Mouse (Mus musculus) CH12.LX (cell line): ENCODE data around the gene Wdr13.

Experiments
- CHD2 ChIP-seq: IDR thresholded peaks from 2 replicates; pipeline ENCODE4 v1.6.1; 2011; ENCODE audit warnings: low read length, improper control_type of control experiment
- CTCF ChIP-seq, 2 experiments: IDR thresholded peaks in 1 of 2; conservative IDR thresholded peaks in 1 of 2; 2 replicates each; pipeline ENCODE4 v1.5.1; 2011 to 2012; ENCODE audit warnings: low read depth in 2 of 2, low read length in 2 of 2, improper control_type of control experiment in 1 of 2, inconsistent platforms in 1 of 2, mild to moderate bottlenecking in 1 of 2, moderate library complexity in 1 of 2
- EP300 ChIP-seq: IDR thresholded peaks from 2 replicates; pipeline ENCODE4 v1.6.1; 2011; ENCODE audit warnings: low read length, improper control_type of control experiment
- MAX ChIP-seq: IDR thresholded peaks from 2 replicates; pipeline ENCODE4 v1.6.1; 2011; ENCODE audit warnings: low read length, improper control_type of control experiment
- MEF2A ChIP-seq: IDR thresholded peaks from 2 replicates; pipeline ENCODE4 v1.6.1; 2014; ENCODE audit warnings: low read depth, mild to moderate bottlenecking, inconsistent platforms, low read length, improper control_type of control experiment, borderline replicate concordance
- NELFE ChIP-seq: IDR thresholded peaks from 2 replicates; pipeline ENCODE4 v1.6.1; 2011; ENCODE audit warnings: low read depth, low read length, improper control_type of control experiment
- POLR2A ChIP-seq: IDR thresholded peaks from 2 replicates; pipeline ENCODE4 v1.6.1; 2011; ENCODE audit warnings: low read depth, mild to moderate bottlenecking, improper control_type of control experiment, low read length
- RAD21 ChIP-seq: IDR thresholded peaks from 2 replicates; pipeline ENCODE4 v1.6.1; 2011; ENCODE audit warnings: low read depth, mild to moderate bottlenecking, low read length, improper control_type of control experiment, moderate library complexity
- RCOR1 ChIP-seq: conservative IDR thresholded peaks from 2 replicates; pipeline ENCODE4 v1.6.1; 2012; ENCODE audit warnings: low read depth, mild to moderate bottlenecking, inconsistent platforms, low read length, improper control_type of control experiment
- SMC3 ChIP-seq: IDR thresholded peaks from 2 replicates; pipeline ENCODE4 v1.6.1; 2011; ENCODE audit warnings: low read depth, low read length, improper control_type of control experiment
- UBTF ChIP-seq: IDR thresholded peaks from 2 replicates; pipeline ENCODE4 v1.6.1; 2012; ENCODE audit warnings: low read depth, mild to moderate bottlenecking, inconsistent platforms, low read length, improper control_type of control experiment, moderate library complexity
- ZC3H11A ChIP-seq: IDR thresholded peaks from 2 replicates; pipeline ENCODE4 v1.6.1; 2012; ENCODE audit warnings: low read depth, mild to moderate bottlenecking, inconsistent platforms, low read length, improper control_type of control experiment
- ZMIZ1 ChIP-seq: IDR thresholded peaks from 2 replicates; pipeline ENCODE4 v1.6.1; 2012; ENCODE audit warnings: low read depth, mild to moderate bottlenecking, inconsistent platforms, low read length, improper control_type of control experiment
- ZNF384 ChIP-seq: IDR thresholded peaks from 2 replicates; pipeline ENCODE4 v1.6.1; 2012; ENCODE audit warnings: low read depth, low read length, improper control_type of control experiment, inconsistent platforms

GRCm38 (mm10) chrX:8084771-8085259 lies 47.9 kb downstream of the Wdr13 start:
- TF ChIP-seq RAD21: no peak
- no peak for TF ChIP-seq SMC3
- no peak for TF ChIP-seq CTCF (conservative IDR thresholded peaks at IDR 0.05 in 1 of 2, IDR thresholded peaks at IDR 0.05 in 1 of 2; ENCODE audit: low read depth in 2 of 2, low read length in 2 of 2)
- TF ChIP-seq RCOR1: no peak
- TF ChIP-seq POLR2A: no peak
- TF ChIP-seq CHD2: no peak
- TF ChIP-seq ZC3H11A: no peak
- TF ChIP-seq NELFE: no peak
- TF ChIP-seq EP300: no peak
- no peak for TF ChIP-seq ZMIZ1
- no peak for TF ChIP-seq MAX
- no peak for TF ChIP-seq MEF2A
- TF ChIP-seq ZNF384: no peak
- TF ChIP-seq UBTF: no peak
